Mouse (Mus musculus): ENCODE data around the gene Zbtb1.

- no peak for TF ChIP-seq CTCF (IDR thresholded peaks at IDR 0.05; ENCODE audit: borderline replicate concordance, extremely low read depth, insufficient read depth, insufficient read length)
- TF ChIP-seq POLR2A (IDR thresholded peaks at IDR 0.05; ENCODE audit: borderline replicate concordance, extremely low read depth, insufficient read depth, insufficient read length, poor library complexity, severe bottlenecking): no peak
Measured at GRCm38 (mm10) chr12:76368201-76368789, 1.8 kb upstream of the Zbtb1 start.

All from brain, embryonic 14.5 days (tissue).